Mouse (Mus musculus): Measurements from ENCODE around the gene Fgb. TPM values are rescaled to one million over a fixed set of nuclear protein-coding genes. Genes with fewer than 3 reads are reported as not detected.
A peak's percentile ranks its signal among the peaks of the same experiment; 100 is the strongest.

Gene Fgb
- polyA plus RNA-seq, 1 experiment from 2014 or later = 0.33 TPM

DNA sequence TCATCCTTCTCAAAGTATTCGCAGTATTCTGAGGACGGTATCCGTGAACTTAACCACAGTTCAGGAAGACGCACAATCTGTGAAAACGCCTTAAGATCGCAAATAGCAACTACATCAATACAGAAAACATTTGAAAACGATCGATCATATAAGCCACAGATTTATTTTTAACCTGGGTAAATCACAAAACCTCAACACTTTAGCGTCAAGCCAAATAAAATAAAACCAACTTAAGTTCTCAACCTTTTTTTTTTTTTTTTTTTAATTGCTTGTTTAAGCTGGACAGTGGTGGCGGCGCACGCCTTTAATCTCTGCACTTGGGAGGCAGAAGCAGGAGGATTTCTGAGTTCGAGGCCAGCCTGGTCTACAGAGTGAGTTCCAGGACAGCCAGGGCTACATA is 5.1 kb upstream of the Fgb start:
- H3K9me3 ChIP-seq (replicated peaks) = no peaks in the 10 kb centered on the region
- peaks cover 8% of the 10 kb centered on the region for H3K4me1 ChIP-seq (replicated peaks)
- peaks cover 20% of the 10 kb centered on the region; the same call in 1 of the 2 replicates for H3K36me3 ChIP-seq
- H3K27ac ChIP-seq = no peak overlapping the region
- H3K27me3 ChIP-seq = no peaks in the 10 kb centered on the region
- no peak for ATAC-seq (replicated peaks; ENCODE audit: insufficient number of reproducible peaks, insufficient read depth, low FRiP score, low read depth)
- H3K4me3 ChIP-seq = peak overlapping the region; percentile 76
- H3K9ac ChIP-seq = no peak overlapping the region
- WGBS = 32% methylated on average over 13 of the region's 13 CpGs
- peak overlapping the region; percentile 56 for H3K4me2 ChIP-seq

DNA sequence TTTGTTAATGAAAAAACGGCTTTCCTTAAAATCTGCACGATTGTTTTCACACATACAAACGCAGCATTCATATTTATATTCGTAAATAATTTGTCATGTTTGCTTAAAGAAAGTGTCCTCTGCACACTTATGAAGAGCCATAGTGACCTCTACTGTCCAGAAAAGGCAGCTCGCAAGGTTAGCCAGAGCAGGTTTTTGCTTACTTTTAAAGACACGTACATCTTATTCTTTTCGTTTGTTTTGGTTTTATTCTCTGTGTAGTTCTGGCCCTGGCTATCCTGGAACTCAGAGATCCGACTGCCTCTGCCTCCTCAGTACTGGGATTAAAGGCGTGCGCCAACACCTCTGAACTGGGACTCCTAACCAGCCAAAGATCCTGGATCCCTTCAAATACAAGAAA is 4.1 kb upstream of the Fgb start:
- Histone ChIP-seq H3K4me3 (no peak overlapping the region), H3K4me1 (replicated peaks) (peaks cover 8% of the 10 kb centered on the region), H3K27me3 (no peaks in the 10 kb centered on the region), H3K27ac (no peak overlapping the region), H3K9ac (no peak overlapping the region), H3K9me3 (replicated peaks) (no peaks in the 10 kb centered on the region), H3K36me3 (peaks cover 11% of the 10 kb centered on the region; the same call in 1 of the 2 replicates), H3K4me2 (no peak overlapping the region)
- 27% methylated on average over 10 of the region's 10 CpGs for WGBS
- ATAC-seq (replicated peaks; ENCODE audit: insufficient number of reproducible peaks, insufficient read depth, low FRiP score, low read depth) = no peak

DNA sequence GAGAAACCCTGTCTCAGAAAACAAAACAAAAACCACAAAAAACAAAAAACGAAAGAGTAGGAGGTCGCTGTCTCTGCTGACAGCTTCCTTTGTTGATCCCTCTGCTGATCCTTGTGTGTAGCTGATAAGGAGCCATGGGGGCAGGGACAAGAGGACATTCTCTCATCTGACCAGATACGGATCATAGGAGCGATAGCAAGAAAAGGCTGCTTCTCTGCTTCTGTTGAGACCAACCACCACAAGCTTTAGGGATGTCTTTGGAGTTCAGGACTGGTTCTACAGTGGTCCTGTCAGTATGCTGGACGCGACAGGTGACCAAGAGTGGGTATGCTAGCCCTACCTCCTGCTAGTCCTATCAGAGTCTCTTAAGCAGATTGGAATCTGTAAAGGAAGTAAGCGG is 3.5 kb upstream of the Fgb start:
- no peaks in the 10 kb centered on the region for H3K27me3 ChIP-seq
- ATAC-seq (replicated peaks; ENCODE audit: insufficient number of reproducible peaks, insufficient read depth, low FRiP score, low read depth) = no peak

DNA sequence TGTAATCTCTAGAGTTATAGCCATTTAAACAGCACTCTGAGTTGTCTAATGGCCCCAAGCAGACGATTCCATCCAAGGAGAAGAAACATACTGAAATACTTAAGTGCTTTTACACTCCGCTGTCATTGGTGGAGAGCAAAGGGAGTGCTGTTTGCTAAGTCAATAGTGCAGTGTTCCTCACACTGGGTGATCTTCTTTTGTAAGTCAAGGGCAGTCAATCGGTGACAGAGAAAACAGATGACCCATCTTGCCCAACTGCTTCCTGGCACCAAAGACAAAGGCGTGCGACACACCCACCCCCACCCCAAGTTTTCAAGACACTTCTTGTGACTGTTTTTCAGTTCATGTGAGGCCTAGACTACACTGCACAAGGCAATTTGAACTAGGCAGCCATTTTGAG is 2.4 kb upstream of the Fgb start:
- H3K9ac ChIP-seq = no peak overlapping the region
- WGBS = 76% methylated on average over 5 of the region's 5 CpGs
- no peaks in the 10 kb centered on the region for H3K27me3 ChIP-seq
- H3K36me3 ChIP-seq = 0 out of 2 replicates have a peak, but pooled peaks cover 3% of the 10 kb centered on the region
- no peak overlapping the region for H3K27ac ChIP-seq
- H3K4me2 ChIP-seq = no peak overlapping the region
- ATAC-seq (replicated peaks; ENCODE audit: insufficient number of reproducible peaks, insufficient read depth, low FRiP score, low read depth) = no peak
- no peaks in the 10 kb centered on the region for H3K9me3 ChIP-seq (replicated peaks)
- no peak overlapping the region for H3K4me3 ChIP-seq
- H3K4me1 ChIP-seq (replicated peaks) = peaks cover 8% of the 10 kb centered on the region

More for the DNA sequence above, 3.5 kb upstream of the Fgb start:
- H3K9me3 ChIP-seq (replicated peaks) = no peaks in the 10 kb centered on the region
- no peak overlapping the region for H3K9ac ChIP-seq
- 0 out of 2 replicates have a peak, but pooled peaks cover 11% of the 10 kb centered on the region for H3K36me3 ChIP-seq
- peaks cover 8% of the 10 kb centered on the region for H3K4me1 ChIP-seq (replicated peaks)
- H3K4me3 ChIP-seq = no peak overlapping the region
- no peak overlapping the region for H3K27ac ChIP-seq
- 72% methylated on average over 7 of the region's 7 CpGs for WGBS
- no peak overlapping the region for H3K4me2 ChIP-seq

DNA sequence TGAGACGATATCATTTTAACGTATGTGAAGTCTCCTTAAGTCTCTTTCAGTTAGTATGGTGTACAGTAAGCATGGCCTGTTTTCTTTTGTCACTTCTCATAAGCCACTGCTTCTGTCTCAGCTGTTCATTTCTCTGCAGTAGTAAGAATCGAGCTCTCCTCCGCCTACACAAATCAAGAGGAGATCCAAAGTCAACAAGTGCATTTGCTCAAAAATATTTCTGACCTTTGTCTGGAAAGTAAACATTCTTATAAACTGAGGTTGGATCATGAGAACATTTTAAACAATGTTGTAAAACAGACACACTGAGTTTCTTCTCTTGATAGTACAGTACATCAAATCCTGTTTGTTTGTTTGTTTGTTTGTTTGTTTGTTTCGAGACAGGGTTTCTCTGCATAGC is 998 bp upstream of the Fgb start:
- H3K27ac ChIP-seq = no peak overlapping the region
- no peak for ATAC-seq (replicated peaks; ENCODE audit: insufficient number of reproducible peaks, insufficient read depth, low FRiP score, low read depth)
- 64% methylated on average over 5 of the region's 5 CpGs for WGBS

DNA sequence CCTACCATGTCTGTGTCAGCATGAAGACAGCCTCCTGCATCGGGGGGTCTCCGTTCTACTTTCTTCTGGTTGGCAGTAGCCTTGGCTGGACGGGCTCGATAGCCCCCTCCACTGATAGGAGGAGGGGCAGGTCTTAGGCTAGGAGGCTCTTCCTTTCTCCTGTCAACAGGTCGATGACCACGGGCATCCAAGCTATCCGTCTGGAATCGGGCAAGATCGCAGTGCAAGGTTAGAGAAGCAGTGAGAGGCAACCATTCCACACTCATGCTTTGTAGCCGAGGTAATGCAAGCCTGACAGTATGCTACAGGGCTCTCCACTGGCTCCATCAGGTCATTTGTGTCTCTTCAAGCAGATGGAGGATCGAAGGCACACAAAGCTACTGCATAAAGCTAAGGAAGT is 3.0 kb downstream of the Fgb start:
- H3K4me1 ChIP-seq (replicated peaks) = no peaks in the 10 kb centered on the region

More for the DNA sequence above, 998 bp upstream of the Fgb start:
- H3K36me3 ChIP-seq = no peaks in the 10 kb centered on the region
- no peaks in the 10 kb centered on the region for H3K9me3 ChIP-seq (replicated peaks)
- no peak overlapping the region for H3K9ac ChIP-seq
- H3K4me2 ChIP-seq = no peak overlapping the region
- H3K4me1 ChIP-seq (replicated peaks) = no peaks in the 10 kb centered on the region
- no peak overlapping the region for H3K4me3 ChIP-seq
- 0 out of 2 replicates have a peak, but pooled peaks cover 3% of the 10 kb centered on the region for H3K27me3 ChIP-seq

DNA sequence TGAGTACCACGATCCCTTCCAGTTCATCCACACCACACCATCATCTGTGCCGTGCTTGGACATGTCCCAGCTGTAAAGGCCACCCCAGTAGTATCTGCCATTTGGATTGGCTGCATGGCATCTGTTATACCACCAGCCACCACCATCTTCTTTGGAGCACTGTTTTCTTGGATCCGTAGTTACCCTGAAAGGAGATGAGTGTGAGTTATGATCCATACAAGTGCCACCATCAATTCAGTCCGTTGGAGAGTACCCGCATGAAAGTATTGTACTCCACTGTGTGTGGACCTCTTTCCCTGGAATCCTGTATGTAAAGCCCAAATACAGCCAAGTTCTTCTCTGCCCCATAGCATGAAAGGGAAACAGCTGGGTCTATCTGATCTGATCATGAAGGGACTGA is 7.2 kb downstream of the Fgb start:
- Histone ChIP-seq H3K4me2 (no peak overlapping the region), H3K36me3 (no peaks in the 10 kb centered on the region), H3K9ac (no peak overlapping the region), H3K27me3 (0 out of 2 replicates have a peak, but pooled peaks cover 3% of the 10 kb centered on the region), H3K27ac (no peak overlapping the region), H3K4me3 (no peak overlapping the region), H3K9me3 (replicated peaks) (no peaks in the 10 kb centered on the region), H3K4me1 (replicated peaks) (no peaks in the 10 kb centered on the region)
- 79% methylated on average over 5 of the region's 5 CpGs for WGBS
- ATAC-seq (replicated peaks; ENCODE audit: insufficient number of reproducible peaks, insufficient read depth, low FRiP score, low read depth) = no peak

More for the DNA sequence above, 3.0 kb downstream of the Fgb start:
- no peak for ATAC-seq (replicated peaks; ENCODE audit: insufficient number of reproducible peaks, insufficient read depth, low FRiP score, low read depth)
- H3K9ac ChIP-seq = no peak overlapping the region
- no peak overlapping the region for H3K4me3 ChIP-seq
- 0 out of 2 replicates have a peak, but pooled peaks cover 3% of the 10 kb centered on the region for H3K27me3 ChIP-seq
- H3K9me3 ChIP-seq (replicated peaks) = no peaks in the 10 kb centered on the region
- WGBS = 71% methylated on average over 11 of the region's 11 CpGs
- no peak overlapping the region for H3K27ac ChIP-seq
- no peaks in the 10 kb centered on the region for H3K36me3 ChIP-seq
- no peak overlapping the region for H3K4me2 ChIP-seq

DNA sequence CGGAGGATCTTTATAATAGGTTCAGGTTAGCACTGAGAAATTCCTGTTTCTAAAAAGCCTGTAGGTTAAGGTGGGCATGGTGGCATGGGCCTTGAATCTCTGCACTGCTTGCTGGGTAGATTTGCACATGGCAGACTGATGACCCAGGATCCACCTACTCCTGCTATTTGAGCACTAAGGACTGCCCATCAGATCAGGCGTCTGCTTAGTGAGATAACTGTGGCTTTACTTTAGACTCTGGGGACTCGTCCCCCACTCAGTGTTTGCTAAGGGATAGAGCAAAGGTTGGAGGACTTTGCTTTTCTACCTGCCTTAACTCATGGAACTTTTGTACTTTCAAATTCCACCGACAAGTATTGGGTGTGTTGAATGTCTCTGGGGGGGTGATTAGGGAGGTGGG is 10.0 kb downstream of the Fgb start:
- Histone ChIP-seq H3K9me3 (replicated peaks) (no peaks in the 10 kb centered on the region), H3K4me3 (no peak overlapping the region), H3K36me3 (no peaks in the 10 kb centered on the region), H3K27me3 (no peaks in the 10 kb centered on the region), H3K4me1 (replicated peaks) (no peaks in the 10 kb centered on the region), H3K27ac (no peak overlapping the region), H3K4me2 (no peak overlapping the region), H3K9ac (no peak overlapping the region)
- no peak for ATAC-seq (replicated peaks; ENCODE audit: insufficient number of reproducible peaks, insufficient read depth, low FRiP score, low read depth)
- WGBS = 60% methylated on average over 4 of the region's 4 CpGs

DNA sequence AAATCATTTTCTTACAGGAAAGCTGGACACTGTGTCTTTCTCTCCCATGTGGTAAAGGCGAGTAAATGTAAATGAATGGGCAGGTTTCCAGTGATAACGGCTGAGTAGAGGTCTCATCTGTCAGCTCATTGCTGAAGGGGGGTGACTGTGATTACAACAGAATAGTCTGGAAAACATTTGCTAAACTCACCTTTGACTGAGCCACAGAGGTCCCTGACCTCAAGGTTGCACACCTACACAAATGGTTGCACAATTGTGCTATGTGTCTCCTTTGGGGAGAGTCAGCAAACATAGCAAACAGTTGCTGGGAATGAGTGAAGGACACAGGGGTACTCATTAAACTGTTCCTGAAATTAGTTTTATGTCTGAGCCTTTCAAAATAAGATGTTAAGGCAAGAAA is 10.8 kb downstream of the Fgb start:
- no peak overlapping the region for H3K27ac ChIP-seq
- H3K4me3 ChIP-seq = no peak overlapping the region
- 68% methylated on average over 2 of the region's 2 CpGs for WGBS
- no peak for ATAC-seq (replicated peaks; ENCODE audit: insufficient number of reproducible peaks, insufficient read depth, low FRiP score, low read depth)
- H3K27me3 ChIP-seq = no peaks in the 10 kb centered on the region
- H3K9me3 ChIP-seq (replicated peaks) = no peaks in the 10 kb centered on the region
- no peaks in the 10 kb centered on the region for H3K4me1 ChIP-seq (replicated peaks)
- H3K9ac ChIP-seq = no peak overlapping the region
- H3K36me3 ChIP-seq = no peaks in the 10 kb centered on the region
- H3K4me2 ChIP-seq = no peak overlapping the region

DNA sequence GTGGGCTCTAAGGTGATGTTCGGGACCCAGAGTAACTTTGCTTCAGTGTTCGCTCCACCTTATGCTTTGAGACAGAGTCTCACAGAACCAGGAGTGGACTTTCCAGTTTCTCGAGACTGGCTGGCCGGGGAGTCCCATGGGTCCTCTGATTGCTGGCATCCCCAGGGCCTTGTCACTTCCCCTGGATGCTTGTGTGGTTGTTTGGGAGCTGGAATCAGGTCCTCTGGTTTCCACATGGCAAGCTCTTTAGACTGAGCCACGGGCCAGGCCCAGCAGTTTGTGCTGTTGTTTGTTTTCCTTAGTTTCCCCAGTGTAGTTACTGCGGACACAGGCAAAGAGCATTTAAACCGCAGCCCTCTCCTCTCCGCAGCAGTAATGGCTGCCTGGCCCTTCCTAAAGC is 15.9 kb downstream of the Fgb start:
- Histone ChIP-seq H3K27ac (no peak overlapping the region), H3K4me3 (no peak overlapping the region), H3K9ac (no peak overlapping the region), H3K4me2 (no peak overlapping the region), H3K4me1 (replicated peaks) (no peaks in the 10 kb centered on the region), H3K27me3 (0 out of 2 replicates have a peak, but pooled peaks cover 3% of the 10 kb centered on the region), H3K36me3 (no peaks in the 10 kb centered on the region), H3K9me3 (replicated peaks) (no peaks in the 10 kb centered on the region)
- no peak for ATAC-seq (replicated peaks; ENCODE audit: insufficient number of reproducible peaks, insufficient read depth, low FRiP score, low read depth)
- WGBS = 75% methylated on average over 8 of the region's 8 CpGs

DNA sequence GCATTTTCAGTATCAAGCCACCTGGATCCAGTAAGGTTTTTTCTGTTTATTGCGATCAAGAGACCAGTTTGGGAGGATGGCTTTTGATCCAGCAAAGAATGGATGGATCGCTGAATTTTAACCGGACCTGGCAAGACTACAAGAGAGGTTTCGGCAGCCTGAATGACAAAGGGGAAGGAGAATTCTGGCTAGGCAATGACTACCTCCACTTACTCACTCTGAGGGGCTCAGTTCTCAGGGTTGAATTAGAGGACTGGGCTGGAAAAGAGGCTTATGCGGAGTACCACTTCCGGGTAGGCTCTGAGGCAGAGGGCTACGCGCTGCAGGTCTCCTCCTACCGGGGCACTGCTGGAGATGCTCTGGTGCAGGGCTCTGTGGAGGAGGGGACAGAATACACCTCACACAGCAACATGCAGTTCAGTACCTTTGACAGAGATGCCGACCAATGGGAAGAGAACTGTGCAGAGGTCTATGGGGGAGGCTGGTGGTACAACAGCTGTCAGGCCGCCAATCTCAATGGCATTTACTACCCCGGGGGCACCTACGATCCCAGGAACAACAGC is 16.8 kb downstream of the Fgb start:
- no peak overlapping the region for H3K27ac ChIP-seq
- ATAC-seq (replicated peaks; ENCODE audit: insufficient number of reproducible peaks, insufficient read depth, low FRiP score, low read depth) = no peak
- H3K36me3 ChIP-seq = no peaks in the 10 kb centered on the region
- WGBS = 48% methylated on average over 13 of the region's 13 CpGs
- H3K9ac ChIP-seq = no peak overlapping the region
- H3K4me3 ChIP-seq = no peak overlapping the region
- H3K27me3 ChIP-seq = 0 out of 2 replicates have a peak, but pooled peaks cover 3% of the 10 kb centered on the region
- H3K9me3 ChIP-seq (replicated peaks) = no peaks in the 10 kb centered on the region
- H3K4me1 ChIP-seq (replicated peaks) = no peaks in the 10 kb centered on the region
- H3K4me2 ChIP-seq = peak overlapping the region; percentile 16; the same call in 1 of the 2 replicates

DNA sequence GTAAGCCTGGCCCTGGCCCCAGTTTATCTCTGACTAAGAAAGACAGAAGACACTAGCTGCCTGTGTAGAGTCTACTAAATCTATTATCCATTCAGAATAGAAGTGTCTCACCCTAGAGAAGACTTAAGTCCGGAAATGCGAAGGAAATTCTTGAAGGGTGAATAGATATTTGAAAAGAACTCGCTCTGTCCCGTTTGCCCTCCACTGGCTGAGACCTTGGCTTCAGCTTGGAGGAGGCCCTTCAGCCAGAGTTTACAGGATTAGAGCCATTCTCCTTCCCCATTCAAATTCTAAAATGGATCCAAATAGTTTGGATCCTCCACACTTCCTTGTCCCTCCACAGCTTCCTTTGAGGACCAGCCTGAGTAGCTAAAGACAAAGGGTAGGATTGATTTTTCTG is 19.3 kb downstream of the Fgb start:
- no peak overlapping the region for H3K9ac ChIP-seq
- no peak overlapping the region for H3K4me3 ChIP-seq
- no peaks in the 10 kb centered on the region for H3K9me3 ChIP-seq (replicated peaks)
- H3K27me3 ChIP-seq = 0 out of 2 replicates have a peak, but pooled peaks cover 3% of the 10 kb centered on the region
- H3K4me2 ChIP-seq = no peak overlapping the region
- H3K36me3 ChIP-seq = no peaks in the 10 kb centered on the region
- no peak for ATAC-seq (replicated peaks; ENCODE audit: insufficient number of reproducible peaks, insufficient read depth, low FRiP score, low read depth)
- no peaks in the 10 kb centered on the region for H3K4me1 ChIP-seq (replicated peaks)
- WGBS = 77% methylated on average over 4 of the region's 4 CpGs
- H3K27ac ChIP-seq = no peak overlapping the region
